Mouse (Mus musculus): ENCODE results near the gene Ascl1. TPM values are rescaled to one million over a fixed set of nuclear protein-coding genes. Genes with fewer than 3 reads are reported as not detected.

The Ascl1 gene
- polyA plus RNA-seq, 1 experiment = not detected

GRCm38 (mm10) chr10:87518585-87518984, 25.1 kb upstream of the Ascl1 start:
- no peak for TF ChIP-seq TCF3 (IDR thresholded peaks at IDR 0.05; ENCODE audit: insufficient read length, low read depth)
- no peak for TF ChIP-seq MYOD1 (IDR thresholded peaks at IDR 0.05; ENCODE audit: control insufficient read depth in 1 of 3, insufficient read length in 2 of 3, low read depth in 2 of 3)
- no peak for TF ChIP-seq SRF (IDR thresholded peaks at IDR 0.05; ENCODE audit: control insufficient read depth, insufficient read length, low read depth)
- no peak for TF ChIP-seq MYOG (IDR thresholded peaks at IDR 0.05; ENCODE audit: control insufficient read depth in 1 of 3, insufficient read depth in 1 of 3, insufficient read length in 2 of 3, low read depth in 2 of 3)
- no peak for TF ChIP-seq E2F4 (IDR thresholded peaks at IDR 0.05; ENCODE audit: insufficient read depth)
- TF ChIP-seq POLR2A (IDR thresholded peaks at IDR 0.05; ENCODE audit: insufficient read length, low read depth) = no peak
- no peak for TF ChIP-seq USF1 (IDR thresholded peaks at IDR 0.05; ENCODE audit: low read depth)
- no peak for TF ChIP-seq REST (IDR thresholded peaks at IDR 0.05; ENCODE audit: insufficient read depth, insufficient read length)
- TF ChIP-seq POLR2AphosphoS2 (IDR thresholded peaks at IDR 0.05; ENCODE audit: insufficient read length, low read depth) = no peak
- no peak for TF ChIP-seq TCF12 (IDR thresholded peaks at IDR 0.05; ENCODE audit: insufficient read depth, poor library complexity, severe bottlenecking)
- no peak for TF ChIP-seq MAX (IDR thresholded peaks at IDR 0.05; ENCODE audit: low read depth)
- no peak for TF ChIP-seq CEBPB (IDR thresholded peaks at IDR 0.05; ENCODE audit: insufficient read depth, poor library complexity, severe bottlenecking)
- Histone ChIP-seq H3K4me2 (ENCODE audit: low read depth) (no peak overlapping the region), H3K27me3 (ENCODE audit: control insufficient read depth, insufficient read depth, insufficient read length) (no peaks in the 10 kb centered on the region), H3K36me3 (ENCODE audit: control insufficient read depth, insufficient read depth) (no peaks in the 10 kb centered on the region), H3K4me3 (no peak overlapping the region), H3K79me2 (ENCODE audit: control insufficient read depth, insufficient read depth) (no peaks in the 10 kb centered on the region), H3ac (ENCODE audit: control insufficient read depth, insufficient read length) (no peak overlapping the region)

- TF ChIP-seq POLR2A (IDR thresholded peaks at IDR 0.05; ENCODE audit: insufficient read length, low read depth) (no peak), TCF3 (IDR thresholded peaks at IDR 0.05; ENCODE audit: insufficient read length, low read depth) (no peak), MYOG (IDR thresholded peaks at IDR 0.05; ENCODE audit: control insufficient read depth in 1 of 3, insufficient read depth in 1 of 3, insufficient read length in 2 of 3, low read depth in 2 of 3) (no peak), SRF (IDR thresholded peaks at IDR 0.05; ENCODE audit: control insufficient read depth, insufficient read length, low read depth) (no peak), CEBPB (IDR thresholded peaks at IDR 0.05; ENCODE audit: insufficient read depth, poor library complexity, severe bottlenecking) (no peak), TCF12 (IDR thresholded peaks at IDR 0.05; ENCODE audit: insufficient read depth, poor library complexity, severe bottlenecking) (no peak)
- Histone ChIP-seq H3K36me3 (ENCODE audit: control insufficient read depth, insufficient read depth) (no peaks in the 10 kb centered on the region), H3K4me2 (ENCODE audit: low read depth) (no peak overlapping the region), H3K79me2 (ENCODE audit: control insufficient read depth, insufficient read depth) (no peaks in the 10 kb centered on the region), H3ac (ENCODE audit: control insufficient read depth, insufficient read length) (no peak overlapping the region), H3K4me3 (no peak overlapping the region), H3K27me3 (ENCODE audit: control insufficient read depth, insufficient read depth, insufficient read length) (no peaks in the 10 kb centered on the region)
Measured at GRCm38 (mm10) chr10:87513052-87513451, 19.6 kb upstream of the Ascl1 start.

- Histone ChIP-seq H3K36me3 (ENCODE audit: control insufficient read depth, insufficient read depth) (no peaks in the 10 kb centered on the region), H3K4me2 (ENCODE audit: low read depth) (no peak overlapping the region), H3K4me3 (no peak overlapping the region), H3K79me2 (ENCODE audit: control insufficient read depth, insufficient read depth) (no peaks in the 10 kb centered on the region), H3K27me3 (ENCODE audit: control insufficient read depth, insufficient read depth, insufficient read length) (no peaks in the 10 kb centered on the region), H3ac (ENCODE audit: control insufficient read depth, insufficient read length) (no peak overlapping the region)
- TF ChIP-seq REST (IDR thresholded peaks at IDR 0.05; ENCODE audit: insufficient read depth, insufficient read length) (no peak), POLR2AphosphoS2 (IDR thresholded peaks at IDR 0.05; ENCODE audit: insufficient read length, low read depth) (no peak), MYOD1 (IDR thresholded peaks at IDR 0.05; ENCODE audit: control insufficient read depth in 1 of 3, insufficient read length in 2 of 3, low read depth in 2 of 3) (no peak), USF1 (IDR thresholded peaks at IDR 0.05; ENCODE audit: low read depth) (no peak), SRF (IDR thresholded peaks at IDR 0.05; ENCODE audit: control insufficient read depth, insufficient read length, low read depth) (no peak), POLR2A (IDR thresholded peaks at IDR 0.05; ENCODE audit: insufficient read length, low read depth) (no peak), TCF12 (IDR thresholded peaks at IDR 0.05; ENCODE audit: insufficient read depth, poor library complexity, severe bottlenecking) (no peak), MAX (IDR thresholded peaks at IDR 0.05; ENCODE audit: low read depth) (no peak), MYOG (IDR thresholded peaks at IDR 0.05; ENCODE audit: control insufficient read depth in 1 of 3, insufficient read depth in 1 of 3, insufficient read length in 2 of 3, low read depth in 2 of 3) (no peak), CEBPB (IDR thresholded peaks at IDR 0.05; ENCODE audit: insufficient read depth, poor library complexity, severe bottlenecking) (no peak), E2F4 (IDR thresholded peaks at IDR 0.05; ENCODE audit: insufficient read depth) (no peak), TCF3 (IDR thresholded peaks at IDR 0.05; ENCODE audit: insufficient read length, low read depth) (no peak)
Measured at GRCm38 (mm10) chr10:87508581-87508980, 15.1 kb upstream of the Ascl1 start.

- Histone ChIP-seq H3K36me3 (ENCODE audit: control insufficient read depth, insufficient read depth) (no peaks in the 10 kb centered on the region), H3K79me2 (ENCODE audit: control insufficient read depth, insufficient read depth) (no peaks in the 10 kb centered on the region), H3K27me3 (ENCODE audit: control insufficient read depth, insufficient read depth, insufficient read length) (peaks cover 9% of the 10 kb centered on the region), H3ac (ENCODE audit: control insufficient read depth, insufficient read length) (no peak overlapping the region), H3K4me2 (ENCODE audit: low read depth) (no peak overlapping the region), H3K4me3 (no peak overlapping the region)
- TF ChIP-seq POLR2A (IDR thresholded peaks at IDR 0.05; ENCODE audit: insufficient read length, low read depth) (no peak), TCF12 (IDR thresholded peaks at IDR 0.05; ENCODE audit: insufficient read depth, poor library complexity, severe bottlenecking) (no peak), TCF3 (IDR thresholded peaks at IDR 0.05; ENCODE audit: insufficient read length, low read depth) (no peak), POLR2AphosphoS2 (IDR thresholded peaks at IDR 0.05; ENCODE audit: insufficient read length, low read depth) (no peak), E2F4 (IDR thresholded peaks at IDR 0.05; ENCODE audit: insufficient read depth) (no peak), MYOG (IDR thresholded peaks at IDR 0.05; ENCODE audit: control insufficient read depth in 1 of 3, insufficient read depth in 1 of 3, insufficient read length in 2 of 3, low read depth in 2 of 3) (no peak), USF1 (IDR thresholded peaks at IDR 0.05; ENCODE audit: low read depth) (no peak), CEBPB (IDR thresholded peaks at IDR 0.05; ENCODE audit: insufficient read depth, poor library complexity, severe bottlenecking) (no peak), MYOD1 (IDR thresholded peaks at IDR 0.05; ENCODE audit: control insufficient read depth in 1 of 3, insufficient read length in 2 of 3, low read depth in 2 of 3) (no peak), REST (IDR thresholded peaks at IDR 0.05; ENCODE audit: insufficient read depth, insufficient read length) (no peak)
Measured at GRCm38 (mm10) chr10:87503946-87504345, 10.5 kb upstream of the Ascl1 start.

- Histone ChIP-seq H3K4me3 (no peak overlapping the region), H3K4me2 (ENCODE audit: low read depth) (no peak overlapping the region), H3K36me3 (ENCODE audit: control insufficient read depth, insufficient read depth) (no peaks in the 10 kb centered on the region), H3ac (ENCODE audit: control insufficient read depth, insufficient read length) (no peak overlapping the region), H3K27me3 (ENCODE audit: control insufficient read depth, insufficient read depth, insufficient read length) (peaks cover 9% of the 10 kb centered on the region), H3K79me2 (ENCODE audit: control insufficient read depth, insufficient read depth) (no peaks in the 10 kb centered on the region)
- TF ChIP-seq MYOD1 (IDR thresholded peaks at IDR 0.05; ENCODE audit: control insufficient read depth in 1 of 3, insufficient read length in 2 of 3, low read depth in 2 of 3) = no peak
- TF ChIP-seq POLR2AphosphoS2 (IDR thresholded peaks at IDR 0.05; ENCODE audit: insufficient read length, low read depth) = no peak
- TF ChIP-seq MYOG (IDR thresholded peaks at IDR 0.05; ENCODE audit: control insufficient read depth in 1 of 3, insufficient read depth in 1 of 3, insufficient read length in 2 of 3, low read depth in 2 of 3) = no peak
- no peak for TF ChIP-seq TCF3 (IDR thresholded peaks at IDR 0.05; ENCODE audit: insufficient read length, low read depth)
- no peak for TF ChIP-seq MAX (IDR thresholded peaks at IDR 0.05; ENCODE audit: low read depth)
- TF ChIP-seq CEBPB (IDR thresholded peaks at IDR 0.05; ENCODE audit: insufficient read depth, poor library complexity, severe bottlenecking) = no peak
- TF ChIP-seq USF1 (IDR thresholded peaks at IDR 0.05; ENCODE audit: low read depth) = no peak
- TF ChIP-seq REST (IDR thresholded peaks at IDR 0.05; ENCODE audit: insufficient read depth, insufficient read length) = no peak
- no peak for TF ChIP-seq SRF (IDR thresholded peaks at IDR 0.05; ENCODE audit: control insufficient read depth, insufficient read length, low read depth)
- no peak for TF ChIP-seq POLR2A (IDR thresholded peaks at IDR 0.05; ENCODE audit: insufficient read length, low read depth)
- TF ChIP-seq E2F4 (IDR thresholded peaks at IDR 0.05; ENCODE audit: insufficient read depth) = no peak
- no peak for TF ChIP-seq TCF12 (IDR thresholded peaks at IDR 0.05; ENCODE audit: insufficient read depth, poor library complexity, severe bottlenecking)
Measured at GRCm38 (mm10) chr10:87502283-87502682, 8.8 kb upstream of the Ascl1 start.
